Mouse (Mus musculus): ENCODE data around the gene Vwa1. TPM values are rescaled to one million over a fixed set of nuclear protein-coding genes. Genes with fewer than 3 reads are reported as not detected.
A peak's percentile ranks its signal among the peaks of the same experiment; 100 is the strongest.

The Vwa1 gene
- total and polyA plus RNA-seq, 3 experiments: 0.33 to 0.42 TPM; not detected in 1

GRCm38 (mm10) chr4:155734350-155734941, 40.1 kb downstream of the Vwa1 start, which contains the start of gene Tmem240 (continued):
- TF ChIP-seq BHLHE40 (IDR thresholded peaks at IDR 0.05; ENCODE audit: borderline replicate concordance, low read depth, low read length) (no peak), MAZ (IDR thresholded peaks at IDR 0.05; ENCODE audit: low read depth, low read length) (peak; percentile 95), SIN3A (IDR thresholded peaks at IDR 0.05; ENCODE audit: low read length) (peak; percentile 85), MAX (IDR thresholded peaks at IDR 0.05; ENCODE audit: low read length) (peak; percentile 32; the same call in 1 of the 2 replicates), POLR2A (IDR thresholded peaks at IDR 0.05; ENCODE audit: control insufficient read depth in 1 of 2, insufficient read depth in 1 of 2, low read depth in 1 of 2, low read length in 2 of 2, poor library complexity in 1 of 2) (peak; percentile 53 to 59; a peak in 2 of 4 replicates), ZNF384 (IDR thresholded peaks at IDR 0.05; ENCODE audit: low read depth, low read length) (no peak), MXI1 (IDR thresholded peaks at IDR 0.05; ENCODE audit: low read depth, low read length) (peak; percentile 65), GATA1 (IDR thresholded peaks at IDR 0.05; ENCODE audit: low read depth, low read length) (no peak), HCFC1 (IDR thresholded peaks at IDR 0.05; ENCODE audit: low read depth, low read length) (peak; percentile 51), ELF1 (IDR thresholded peaks at IDR 0.05; ENCODE audit: low read depth, low read length) (peak; percentile 39; the same call in 1 of the 2 replicates), MYC (IDR thresholded peaks at IDR 0.05; ENCODE audit: low read depth, low read length) (no peak), TAL1 (IDR thresholded peaks at IDR 0.05; ENCODE audit: low read length) (no peak), GABPA (IDR thresholded peaks at IDR 0.05; ENCODE audit: low read depth, low read length) (no peak), POLR2AphosphoS5 (IDR thresholded peaks at IDR 0.05; ENCODE audit: borderline replicate concordance, low read depth, low read length) (0 out of 2 replicates have a peak, but pooled peaks have one; percentile 52), MEF2A (IDR thresholded peaks at IDR 0.05; ENCODE audit: extremely low read depth, insufficient replicate concordance, low read depth, low read length, poor library complexity, severe bottlenecking) (0 out of 2 replicates have a peak, but pooled peaks have one; percentile 7), JUND (IDR thresholded peaks at IDR 0.05; ENCODE audit: low read depth, low read length) (no peak), ZMIZ1 (IDR thresholded peaks at IDR 0.05; ENCODE audit: low read depth, low read length) (0 out of 2 replicates have a peak, but pooled peaks have one; percentile 53), ETS1 (IDR thresholded peaks at IDR 0.05; ENCODE audit: low read depth, low read length) (no peak)

GRCm38 (mm10) chr4:155733267-155733666, 41.2 kb downstream of the Vwa1 start:
- H3K27ac ChIP-seq (ENCODE audit: control insufficient read depth, low read depth, low read length): no peak overlapping the region
- H3K4me1 ChIP-seq (ENCODE audit: control insufficient read depth in 1 of 2, insufficient read depth in 2 of 2, low read length in 2 of 2): 0 out of 4 replicates have a peak, but pooled peaks cover 0 to 5% of the 10 kb centered on the region in 2 experiments
- no peaks in the 10 kb centered on the region for H3K9me3 ChIP-seq (replicated peaks; ENCODE audit: insufficient read depth, low read length)
- H3K27me3 ChIP-seq (ENCODE audit: control insufficient read depth in 1 of 2, insufficient read depth in 2 of 2, low read length in 2 of 2): no peaks in the 10 kb centered on the region
- no peaks in the 10 kb centered on the region; a peak in 1 of 4 replicates for H3K36me3 ChIP-seq (ENCODE audit: control insufficient read depth in 1 of 2, insufficient read depth in 2 of 2, low read length in 2 of 2)
- TF ChIP-seq MYB (IDR thresholded peaks at IDR 0.05; ENCODE audit: low read depth, low read length) (no peak), CHD2 (IDR thresholded peaks at IDR 0.05; ENCODE audit: low read length) (no peak), USF1 (IDR thresholded peaks at IDR 0.05; ENCODE audit: low read depth, low read length) (no peak), POLR2A (IDR thresholded peaks at IDR 0.05; ENCODE audit: control insufficient read depth in 1 of 2, insufficient read depth in 1 of 2, low read depth in 1 of 2, low read length in 2 of 2, poor library complexity in 1 of 2) (no peak), CHD1 (IDR thresholded peaks at IDR 0.05; ENCODE audit: low read depth, low read length) (no peak), GATA1 (IDR thresholded peaks at IDR 0.05; ENCODE audit: low read depth, low read length) (no peak), TBP (IDR thresholded peaks at IDR 0.05; ENCODE audit: low read depth, low read length) (no peak), NELFE (IDR thresholded peaks at IDR 0.05; ENCODE audit: low read depth, low read length) (no peak), SMC3 (IDR thresholded peaks at IDR 0.05; ENCODE audit: low read depth, low read length) (no peak), MYC (IDR thresholded peaks at IDR 0.05; ENCODE audit: low read depth, low read length) (no peak), JUND (IDR thresholded peaks at IDR 0.05; ENCODE audit: low read depth, low read length) (no peak), MXI1 (IDR thresholded peaks at IDR 0.05; ENCODE audit: low read depth, low read length) (no peak), RAD21 (IDR thresholded peaks at IDR 0.05; ENCODE audit: low read depth, low read length) (no peak), MAZ (IDR thresholded peaks at IDR 0.05; ENCODE audit: low read depth, low read length) (no peak), POLR2AphosphoS5 (IDR thresholded peaks at IDR 0.05; ENCODE audit: borderline replicate concordance, low read depth, low read length) (no peak), ETS1 (IDR thresholded peaks at IDR 0.05; ENCODE audit: low read depth, low read length) (no peak), RCOR1 (IDR thresholded peaks at IDR 0.05; ENCODE audit: low read depth, low read length) (no peak)
- no peak overlapping the region for H3K4me3 ChIP-seq (ENCODE audit: control insufficient read depth in 1 of 2, insufficient read depth in 1 of 2, low read depth in 2 of 2, low read length in 2 of 2)
- no peak overlapping the region for H3K9ac ChIP-seq (ENCODE audit: control insufficient read depth, low read depth, low read length, poor library complexity, severe bottlenecking)
- H3K79me2 ChIP-seq (ENCODE audit: control insufficient read depth, insufficient read depth, low read length, poor library complexity): peaks cover 3% of the 10 kb centered on the region; the same call in 1 of the 2 replicates
- no peak for DNase-seq (ENCODE audit: low read depth, low spot score)

All from MEL (cell line).